Mouse (Mus musculus) left cerebral cortex, postnatal 4 days (tissue): ENCODE measurements at regions not wholly inside any gene's neighbourhood (a gene's known extent, or its start where the extent isn't known, plus 50 kb on each side); places are given as distances from the start of the nearest gene placed in this dataset.
A peak's percentile ranks its signal among the peaks of the same experiment; 100 is the strongest.

Experiments used
- DNase-seq: peaks from one replicate; pipeline ENCODE4 v3.0.0-alpha.2; 2022
- intact Hi-C: fragments of 180-260 bp; cut with DNase I; formaldehyde crosslinking; loops from one replicate; pipeline ENCODE4 v1.15.1; 2025

DNA sequence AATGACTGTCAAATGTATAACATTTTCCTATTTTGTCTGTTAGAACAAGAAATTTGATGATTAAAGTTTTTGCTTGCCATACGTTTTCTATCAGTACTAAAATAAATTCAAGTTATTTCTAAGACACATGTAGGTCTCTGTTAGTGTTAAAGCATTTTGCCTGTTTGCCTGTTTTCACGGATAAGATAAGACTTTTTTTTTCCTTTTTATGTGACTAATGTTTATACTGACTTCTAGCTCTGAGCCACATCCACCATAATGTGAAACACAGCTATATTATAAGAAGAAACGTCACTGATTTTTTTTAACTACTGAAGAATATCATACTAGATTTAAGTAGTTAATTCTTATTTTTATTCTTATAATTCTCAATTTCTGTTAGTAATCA, 1012.6 kb downstream of the Cdh8 start:
- DNase-seq, result no peak

GRCm38 (mm10) chr8:98402852-98403644, 1013.2 kb downstream of the Cdh8 start:
- intact Hi-C loops, result no loop called here

More for the DNA sequence above, 1012.6 kb downstream of the Cdh8 start:
- intact Hi-C loops, result no loop called here

DNA sequence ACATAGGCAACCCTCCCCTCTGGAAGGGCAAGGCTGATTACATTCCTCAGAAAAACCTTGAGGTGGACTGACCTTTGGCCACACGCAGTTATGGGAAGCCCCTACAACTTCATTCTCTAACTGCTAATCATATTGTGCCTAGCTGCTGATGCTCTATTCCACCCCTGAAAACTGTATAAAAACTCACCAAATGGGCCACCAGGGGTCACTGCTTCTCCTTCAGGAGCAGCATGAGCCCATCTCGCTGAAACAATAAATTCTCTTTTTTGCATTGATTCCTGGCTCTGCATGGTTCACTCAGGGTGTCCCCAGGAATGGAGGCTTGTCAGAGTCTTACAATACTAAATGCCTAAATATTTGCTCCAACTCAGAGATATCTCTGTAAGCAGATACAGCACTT, 1034.5 kb downstream of the Cdh8 start:
- peak; percentile 19 for DNase-seq
- intact Hi-C loops, result no loop called here

More at GRCm38 (mm10) chr8:98402852-98403644, 1013.2 kb downstream of the Cdh8 start:
- peak; percentile 74 for DNase-seq

DNA sequence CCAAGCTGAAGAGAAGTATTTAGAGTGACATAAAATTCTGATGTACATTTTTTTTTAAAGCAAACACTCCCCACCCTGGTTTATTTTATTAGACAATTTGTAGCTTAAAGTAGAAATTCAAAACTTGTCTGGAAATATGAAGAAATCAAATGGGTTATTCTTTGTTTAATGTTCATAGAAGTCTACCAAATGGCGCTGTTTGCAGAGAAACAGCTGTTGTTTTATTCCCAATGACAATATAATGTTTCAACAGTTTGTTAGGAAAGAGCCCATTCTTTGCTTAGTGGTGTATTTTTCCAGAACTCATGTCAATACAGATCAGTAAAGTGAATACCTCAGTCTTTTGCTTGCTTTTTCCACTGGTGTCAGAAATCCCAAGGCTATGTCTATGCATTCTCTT, 1035.9 kb downstream of the Cdh8 start:
- intact Hi-C loops, result no loop called here

DNA sequence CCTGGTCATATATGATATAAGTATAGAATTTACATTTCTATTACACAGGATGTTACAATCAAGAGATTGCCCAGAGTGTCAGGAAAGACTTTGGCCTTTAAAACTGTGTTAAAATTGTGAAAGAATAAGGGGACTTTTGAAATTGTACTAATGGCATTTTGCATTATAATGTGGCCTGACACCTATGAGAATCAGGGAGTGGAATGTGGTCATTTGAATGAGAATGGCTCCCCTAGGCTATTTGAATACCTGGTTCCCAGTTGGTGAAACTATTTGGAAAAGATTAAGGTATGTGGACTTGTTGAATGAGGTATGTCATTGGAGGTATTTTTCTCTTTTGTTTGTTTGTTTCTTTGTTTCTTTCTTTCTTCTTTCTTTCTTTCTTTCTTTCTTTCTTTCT, 1038.5 kb downstream of the Cdh8 start:
- DNase-seq, result no peak
- intact Hi-C loops, result no loop called here

More for the DNA sequence above, 1035.9 kb downstream of the Cdh8 start:
- no peak for DNase-seq

DNA sequence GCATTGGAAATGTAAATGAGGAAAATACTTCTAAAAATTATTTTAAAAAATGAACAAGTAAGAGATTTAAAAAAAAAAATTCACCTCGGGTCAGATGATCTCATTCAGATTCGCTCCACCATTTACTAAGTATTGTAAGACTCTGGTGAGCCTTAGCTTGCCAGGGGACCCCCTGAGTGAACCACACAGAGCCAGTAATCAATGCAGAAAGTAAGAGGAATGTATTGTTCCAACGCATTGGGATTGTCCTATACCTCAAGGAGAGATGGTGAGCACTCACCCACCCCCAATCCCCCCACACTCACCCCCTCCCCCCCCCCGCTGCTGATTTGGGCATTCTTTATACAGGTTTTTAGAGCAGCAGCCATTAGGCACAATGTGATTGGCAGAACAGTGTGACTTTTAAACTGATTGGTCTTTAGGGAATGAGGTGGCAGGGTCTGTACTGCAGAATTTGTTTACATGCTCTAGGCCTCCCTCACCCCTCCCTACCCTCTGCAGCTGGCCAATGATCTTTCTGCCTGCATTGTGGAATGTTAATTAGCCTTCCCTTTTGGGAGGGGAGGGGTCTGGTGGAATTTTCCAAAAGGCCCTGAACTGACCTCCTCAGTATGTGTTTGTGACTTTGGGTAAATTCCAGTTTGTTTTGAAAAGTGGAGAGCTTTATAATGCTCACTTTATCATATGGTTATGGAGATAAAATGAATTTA, 1043.4 kb downstream of the Cdh8 start:
- DNase-seq, result no peak
- intact Hi-C loops, result no loop called here

GRCm38 (mm10) chr8:98365378-98366095, 1050.7 kb downstream of the Cdh8 start:
- no peak for DNase-seq
- intact Hi-C loops, result no loop called here

DNA sequence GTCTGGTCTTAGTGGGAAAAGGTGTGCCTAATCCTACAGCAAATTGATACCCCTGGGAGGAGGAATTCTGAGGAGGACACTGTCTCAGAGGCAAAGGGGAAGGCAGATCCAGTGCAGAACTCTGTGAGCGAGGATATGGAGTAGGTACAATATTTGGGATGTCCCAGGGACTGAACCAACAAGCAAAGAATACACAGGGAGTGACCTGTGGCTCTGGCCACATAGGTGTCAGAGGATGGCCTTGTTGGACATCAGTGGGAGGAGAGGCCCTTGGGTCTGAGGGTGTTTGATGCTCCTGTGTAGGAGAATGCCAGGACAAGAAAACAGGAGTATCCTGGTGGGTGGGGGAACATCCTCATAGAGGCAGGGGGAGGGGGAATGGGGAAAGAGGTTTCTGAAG, 1079.0 kb downstream of the Cdh8 start:
- intact Hi-C loops, result no loop called here
- no peak for DNase-seq

DNA sequence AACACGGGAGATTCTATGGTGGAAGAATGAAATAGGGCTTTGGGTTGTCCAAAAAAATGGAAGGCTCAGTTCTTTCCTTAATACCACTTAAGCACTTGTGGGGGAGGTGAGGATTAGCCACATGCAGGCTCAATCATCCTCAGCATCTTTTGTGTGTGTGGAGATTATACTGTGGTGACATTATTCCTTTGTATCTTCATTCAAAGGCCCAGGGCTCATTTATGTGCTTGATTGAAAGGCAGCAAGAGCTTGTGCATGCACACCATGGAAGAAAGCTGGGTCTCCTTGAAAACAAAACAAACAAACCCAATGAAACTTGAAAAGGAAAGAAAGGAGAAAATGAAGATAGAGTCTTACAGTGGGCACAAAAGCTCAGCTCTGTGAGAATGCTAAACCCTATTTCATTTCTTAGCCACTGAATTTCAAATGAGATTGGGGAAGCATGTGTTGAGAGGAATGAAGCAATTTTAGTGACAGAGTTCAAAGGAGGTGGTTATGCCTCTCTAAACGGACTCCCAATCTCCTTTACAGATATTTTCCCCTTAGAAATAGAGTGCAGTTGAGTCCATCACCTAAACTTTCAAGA, 1106.8 kb downstream of the Cdh8 start:
- intact Hi-C loops, result no loop called here

GRCm38 (mm10) chr8:98294975-98295374, 1121.3 kb downstream of the Cdh8 start:
- DNase-seq, result no peak
- intact Hi-C loops, result no loop called here

More for the DNA sequence above, 1106.8 kb downstream of the Cdh8 start:
- no peak for DNase-seq

DNA sequence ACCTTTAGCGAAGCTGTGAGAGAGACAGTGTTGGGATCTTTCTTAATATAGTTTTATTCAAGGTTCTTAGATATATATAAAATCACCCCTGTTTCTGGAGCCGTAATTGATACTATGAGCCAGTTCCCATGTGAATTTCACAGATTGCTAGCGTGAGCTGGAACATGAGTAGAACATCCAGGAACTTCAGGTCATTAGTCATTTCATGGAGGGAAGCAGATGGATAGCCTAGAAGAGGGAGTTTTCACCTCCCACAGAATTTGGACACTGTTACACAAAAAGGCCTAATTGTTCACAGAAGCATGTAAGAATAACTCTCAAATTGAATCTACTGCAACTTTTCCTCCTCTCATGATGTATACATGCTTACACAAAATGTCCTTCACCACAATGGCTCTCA, 1156.0 kb downstream of the Cdh8 start:
- intact Hi-C loops, result no loop called here
- no peak for DNase-seq

- intact Hi-C loops, result no loop called here
- DNase-seq, result no peak
Observed at GRCm38 (mm10) chr8:98243328-98243926, 1172.8 kb downstream of the Cdh8 start.

- DNase-seq, result no peak
- intact Hi-C loops, result no loop called here
Observed at GRCm38 (mm10) chr8:98214019-98214418, 1202.3 kb downstream of the Cdh8 start.
